Mouse (Mus musculus): ENCODE measurements around the gene Ccdc116.
"Not testable (repeated sequence)": the region's sequence is repeated elsewhere in the genome, so short reads cannot be mapped to it uniquely, and the experiment has no call there.

The Ccdc116 gene

DNA sequence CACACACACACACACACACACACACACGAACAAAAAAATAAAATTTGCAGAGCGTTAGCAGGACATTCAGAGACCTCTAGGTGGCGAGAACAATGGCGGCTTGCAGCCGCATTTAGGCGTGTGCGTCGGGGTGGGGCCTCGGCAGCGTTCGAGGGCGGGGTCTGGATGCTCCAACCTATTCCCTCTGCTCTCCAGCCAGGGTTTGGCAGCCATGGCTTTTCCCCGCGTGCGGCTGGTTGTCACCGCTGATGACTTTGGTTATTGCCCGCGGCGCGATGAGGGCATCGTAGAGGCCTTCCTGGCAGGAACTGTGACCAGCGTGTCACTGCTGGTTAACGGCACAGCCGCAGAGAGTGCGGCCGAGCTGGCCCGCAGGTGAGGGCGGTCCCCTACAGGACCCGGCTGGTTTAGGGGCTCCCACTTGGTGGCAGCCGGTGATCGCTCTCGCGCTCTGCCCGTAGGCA lies at the start of gene Ccdc116:
Gene Ccdc116, minus strand, starts transcription at position 458 of the 464 bp plus-strand sequence.
- in situ Hi-C loops (cut with MboI, MseI): no loop called here

DNA sequence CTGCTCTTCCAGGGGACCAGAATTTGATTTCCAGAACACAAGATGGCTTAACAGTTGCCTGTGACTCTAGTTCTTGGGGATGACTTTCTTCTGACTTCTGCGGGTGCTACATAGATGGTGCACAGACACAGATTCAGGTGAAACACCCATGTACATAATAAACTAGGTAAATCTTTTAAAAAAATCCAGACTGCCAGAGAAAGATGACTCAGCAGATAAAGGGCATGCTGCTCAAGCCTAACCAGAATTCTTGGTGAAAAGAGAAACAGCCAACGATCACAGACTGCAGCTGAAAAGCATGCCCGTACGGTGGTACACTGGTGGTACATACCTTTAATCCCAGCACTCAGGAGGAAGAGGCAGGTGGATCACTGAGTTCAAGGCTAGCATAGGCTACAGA lies 46.8 kb upstream of the Ccdc116 start:
- in situ Hi-C loops (cut with MboI, MseI): no loop called here

DNA sequence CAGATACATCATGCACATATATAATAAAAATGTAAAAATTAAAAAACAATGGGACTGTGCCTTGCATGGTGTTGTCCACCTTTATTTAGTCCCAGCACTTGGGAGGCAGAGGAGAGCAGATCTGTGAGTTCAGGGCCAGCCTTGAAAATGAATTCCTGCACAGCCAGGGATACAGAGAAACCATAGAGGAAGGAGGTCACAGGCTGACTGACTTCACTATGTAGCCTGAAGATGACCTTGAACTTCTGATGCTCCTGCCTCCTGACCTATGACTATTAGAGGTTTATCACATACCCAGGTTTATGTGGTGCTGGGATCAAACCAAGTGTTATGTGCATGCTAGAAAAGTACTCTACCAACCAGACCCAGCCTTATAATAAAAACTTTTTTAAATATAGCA lies 38.4 kb upstream of the Ccdc116 start:
- in situ Hi-C loops (cut with MboI, MseI): no loop called here

DNA sequence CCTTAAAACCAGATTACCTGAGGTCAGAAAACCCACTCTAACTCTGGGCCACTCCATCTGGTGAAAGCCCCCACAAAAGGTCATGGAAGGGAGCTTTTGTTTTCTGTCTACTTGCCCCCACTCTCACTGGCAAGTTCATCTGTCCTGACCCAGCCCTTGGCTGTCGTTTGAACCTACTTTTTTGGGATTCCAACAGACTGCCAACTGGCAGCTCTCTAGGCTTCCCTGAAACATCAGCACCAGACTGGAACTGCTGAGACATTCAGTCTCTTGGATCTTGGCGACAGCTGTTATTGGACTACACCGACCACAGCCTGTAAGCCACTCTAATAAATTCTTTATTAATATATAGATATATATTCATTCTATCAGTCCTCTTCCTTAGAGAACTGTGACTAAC lies 36.0 kb upstream of the Ccdc116 start:
- in situ Hi-C loops (cut with MboI, MseI): no loop called here

DNA sequence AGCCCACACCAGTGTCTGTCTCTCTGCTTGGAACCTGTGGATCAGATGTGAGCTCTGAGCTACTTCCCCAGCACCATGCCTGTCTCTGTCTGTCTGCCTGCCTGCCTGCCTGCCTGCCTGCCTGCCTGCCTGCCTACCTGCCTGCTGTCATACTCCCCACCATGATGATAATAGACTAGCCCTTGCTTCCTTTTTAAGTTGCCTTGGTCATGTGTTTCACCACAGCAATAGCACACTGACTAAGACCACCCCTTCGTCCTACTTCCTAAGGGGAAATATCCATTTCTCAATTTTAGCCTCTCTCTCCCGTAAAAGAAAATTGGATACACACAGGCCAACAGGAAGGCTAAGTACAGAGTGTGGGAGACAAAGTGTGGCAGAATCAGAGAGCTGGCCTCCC lies 35.1 kb upstream of the Ccdc116 start:
- in situ Hi-C loops (cut with MboI, MseI): no loop called here

DNA sequence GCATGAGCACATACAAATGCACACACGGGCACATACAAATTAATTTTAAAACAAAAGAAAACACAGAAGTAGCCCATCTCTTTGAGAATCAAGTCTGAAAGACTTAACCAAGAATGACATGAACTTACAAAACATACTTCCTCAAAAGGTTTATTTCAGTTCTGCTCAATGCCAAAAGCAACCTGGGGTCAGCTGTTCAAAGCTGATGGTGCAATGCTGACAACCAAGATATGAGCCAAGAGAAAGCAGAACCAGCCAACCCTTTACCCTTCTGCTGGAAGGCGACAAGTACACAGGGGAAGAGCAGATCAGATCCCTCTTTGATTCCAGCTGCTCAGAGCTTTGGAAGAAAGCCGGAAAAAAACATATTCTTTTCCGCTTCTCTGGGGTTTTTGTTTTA lies 34.4 kb upstream of the Ccdc116 start:
- in situ Hi-C loops (cut with MboI, MseI): no loop called here

DNA sequence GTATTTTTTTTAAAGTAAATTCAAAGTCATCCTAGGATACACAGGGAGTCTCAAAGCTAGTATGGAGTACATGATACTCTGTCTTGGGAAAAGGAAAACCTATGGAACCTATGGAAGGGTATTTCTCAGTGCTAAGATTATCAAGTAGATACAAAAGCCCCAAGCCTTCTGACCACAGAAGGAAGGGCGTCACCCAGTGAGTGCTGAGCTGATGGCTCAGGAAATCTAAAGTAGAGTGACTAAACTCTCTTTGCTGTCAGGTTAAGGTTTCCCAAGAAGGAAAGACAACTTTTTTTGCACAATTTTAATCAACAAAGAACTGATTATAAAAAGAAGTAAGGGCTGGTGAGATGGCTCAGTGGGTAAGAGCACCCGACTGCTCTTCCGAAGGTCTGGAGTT lies 32.7 kb upstream of the Ccdc116 start:
- in situ Hi-C loops (cut with MboI, MseI): loop anchor here (5.0 kb wide), 1 partner anchor 42 kb away; no protein-coding TSS in a partner anchor

DNA sequence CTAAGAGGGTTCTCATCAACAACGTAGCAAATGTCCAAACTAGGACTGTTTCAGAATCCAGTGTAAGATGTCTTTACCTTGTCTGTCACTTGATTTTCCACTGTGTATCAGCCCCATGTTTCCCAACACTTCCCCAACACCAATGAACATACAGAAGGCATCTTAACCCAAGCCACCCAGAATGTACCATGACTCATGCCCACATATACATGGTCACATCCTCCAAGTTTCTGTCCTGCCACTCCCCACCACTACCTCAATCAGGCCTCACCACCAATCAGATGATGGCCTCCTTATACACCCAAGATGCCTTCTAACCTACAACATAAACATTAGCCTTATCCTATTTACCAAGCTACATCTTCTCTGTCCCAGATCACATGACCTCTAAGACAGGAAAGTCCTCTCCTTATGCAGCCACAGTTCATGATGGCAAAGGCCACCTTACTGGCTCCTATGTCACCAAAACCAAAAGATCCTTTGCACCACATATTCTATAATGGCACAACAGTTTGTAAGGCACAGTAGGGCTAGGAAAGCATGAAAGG lies 30.7 kb upstream of the Ccdc116 start:
- in situ Hi-C loops (cut with MboI, MseI): loop anchor here (5.0 kb wide), 1 partner anchor 40 kb away; no protein-coding TSS in a partner anchor

DNA sequence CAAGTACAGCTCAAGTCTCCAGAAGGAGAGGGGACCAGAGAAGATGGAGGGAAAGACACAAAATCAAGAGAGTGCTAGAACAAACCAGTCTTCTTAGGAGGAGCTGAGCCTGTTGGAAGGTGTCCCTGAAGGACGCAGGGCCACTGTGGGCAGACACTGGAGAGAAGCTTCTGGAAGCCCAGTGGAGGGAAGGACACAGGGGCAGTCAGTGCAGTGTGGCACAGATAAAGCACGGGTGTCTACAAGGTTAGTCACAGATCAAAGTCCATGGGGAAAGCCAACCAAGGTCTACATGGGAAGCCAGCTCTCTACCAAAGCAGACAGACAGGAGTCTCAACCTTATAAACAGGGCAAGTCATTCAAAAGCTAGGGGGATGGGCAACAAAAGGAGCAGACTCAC lies 28.7 kb upstream of the Ccdc116 start:
- in situ Hi-C loops (cut with MboI, MseI): loop anchor here (5.0 kb wide), 1 partner anchor 38 kb away; no protein-coding TSS in a partner anchor

DNA sequence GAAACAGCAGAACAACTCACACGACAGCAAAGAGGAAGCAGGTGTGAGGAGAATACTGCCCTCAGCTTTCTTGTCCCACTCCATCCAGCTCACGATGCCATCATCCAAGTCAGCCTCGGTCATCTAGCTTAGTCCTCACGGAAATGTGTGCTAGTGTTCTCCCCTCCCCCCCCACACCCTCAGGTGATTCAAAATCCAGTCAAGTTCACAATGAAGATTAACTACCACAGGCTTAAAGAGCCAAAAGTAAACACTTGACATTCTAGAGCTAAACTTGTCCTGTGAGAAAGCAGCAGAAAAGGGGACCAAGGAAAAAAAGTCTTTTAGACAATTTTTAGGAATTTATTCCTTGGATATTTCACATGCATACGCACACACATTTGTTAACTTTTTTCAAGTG lies 21.0 kb upstream of the Ccdc116 start:
- in situ Hi-C loops (cut with MboI, MseI): no loop called here

DNA sequence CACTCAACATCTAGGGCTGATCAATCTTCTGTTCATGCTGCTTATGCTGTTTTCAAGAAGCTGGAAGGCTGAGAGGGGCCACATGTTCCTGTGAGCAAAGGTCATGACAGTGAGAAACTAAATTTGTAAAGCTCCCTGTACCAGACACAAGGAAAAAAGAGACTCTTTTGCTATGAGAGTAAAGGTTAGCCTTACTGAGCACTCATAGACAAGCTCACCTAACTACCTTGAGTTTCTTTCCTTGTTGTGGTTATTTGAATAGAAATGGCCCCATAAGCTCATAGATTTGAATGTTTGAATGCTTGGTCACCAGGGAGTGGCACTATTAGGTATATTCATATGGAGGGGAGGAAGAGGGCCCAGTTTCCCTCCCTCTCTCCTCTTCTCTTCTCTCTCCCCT lies 20.1 kb upstream of the Ccdc116 start:
- in situ Hi-C loops (cut with MboI, MseI): no loop called here

DNA sequence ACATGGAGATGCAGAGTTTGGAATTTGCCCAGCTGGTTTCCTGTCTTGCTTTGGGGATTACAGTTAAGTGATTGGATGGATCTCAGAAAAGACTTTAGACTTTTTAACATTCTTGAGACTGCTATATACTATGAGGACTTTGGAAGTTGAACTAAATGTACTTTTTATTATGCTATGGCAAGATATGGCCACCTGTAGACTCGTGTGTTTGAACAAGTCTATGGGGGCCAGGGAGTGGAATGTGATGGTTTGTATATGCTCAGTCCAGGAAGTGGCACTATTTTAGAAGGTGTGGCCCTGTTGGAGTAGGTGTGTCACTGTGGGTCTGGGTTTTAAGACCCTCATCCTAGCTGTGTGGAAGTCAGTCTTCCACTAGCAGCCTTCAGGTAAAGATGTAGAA lies 18.4 kb upstream of the Ccdc116 start:
- in situ Hi-C loops (cut with MboI, MseI): not testable (repeated sequence)

DNA sequence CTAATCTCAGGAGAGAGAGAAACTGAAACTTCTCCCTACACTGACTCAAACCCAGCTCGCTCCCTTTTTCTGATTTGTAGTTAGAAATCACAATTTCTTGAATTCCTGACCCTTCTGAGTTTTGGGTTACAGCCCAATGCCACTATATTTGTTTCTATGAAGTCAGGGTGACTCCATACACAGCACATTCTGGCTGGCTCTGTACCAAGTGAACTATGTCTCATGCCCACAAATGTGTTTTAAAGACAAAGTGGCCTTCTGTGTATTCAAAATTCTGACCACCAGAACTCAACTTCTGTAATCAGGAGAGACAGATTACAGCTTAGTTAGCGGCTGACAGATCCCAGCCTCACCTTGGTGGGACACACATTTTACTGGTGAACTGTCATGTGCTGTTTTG lies 7.3 kb upstream of the Ccdc116 start:
- in situ Hi-C loops (cut with MboI, MseI): no loop called here

DNA sequence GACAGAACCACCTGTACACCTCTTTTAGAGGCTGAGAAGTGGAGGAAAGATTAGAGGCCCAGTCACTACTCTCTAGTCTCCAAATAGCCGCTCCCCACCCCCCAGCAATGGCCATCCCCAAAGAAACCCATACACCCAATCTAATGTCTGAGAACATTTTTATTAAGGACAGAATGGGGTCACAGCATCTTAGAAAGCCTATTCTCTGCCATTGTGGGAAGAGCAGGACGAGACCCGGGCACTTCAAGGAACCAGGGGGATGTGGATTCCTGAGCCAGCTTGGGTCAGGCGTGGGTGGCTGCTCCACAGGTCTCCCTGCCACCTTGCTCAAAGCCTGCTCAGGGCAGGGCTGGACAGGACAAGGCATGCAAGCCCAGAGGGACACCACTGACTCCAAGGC lies 4.8 kb upstream of the Ccdc116 start:
- in situ Hi-C loops (cut with MboI, MseI): no loop called here

DNA sequence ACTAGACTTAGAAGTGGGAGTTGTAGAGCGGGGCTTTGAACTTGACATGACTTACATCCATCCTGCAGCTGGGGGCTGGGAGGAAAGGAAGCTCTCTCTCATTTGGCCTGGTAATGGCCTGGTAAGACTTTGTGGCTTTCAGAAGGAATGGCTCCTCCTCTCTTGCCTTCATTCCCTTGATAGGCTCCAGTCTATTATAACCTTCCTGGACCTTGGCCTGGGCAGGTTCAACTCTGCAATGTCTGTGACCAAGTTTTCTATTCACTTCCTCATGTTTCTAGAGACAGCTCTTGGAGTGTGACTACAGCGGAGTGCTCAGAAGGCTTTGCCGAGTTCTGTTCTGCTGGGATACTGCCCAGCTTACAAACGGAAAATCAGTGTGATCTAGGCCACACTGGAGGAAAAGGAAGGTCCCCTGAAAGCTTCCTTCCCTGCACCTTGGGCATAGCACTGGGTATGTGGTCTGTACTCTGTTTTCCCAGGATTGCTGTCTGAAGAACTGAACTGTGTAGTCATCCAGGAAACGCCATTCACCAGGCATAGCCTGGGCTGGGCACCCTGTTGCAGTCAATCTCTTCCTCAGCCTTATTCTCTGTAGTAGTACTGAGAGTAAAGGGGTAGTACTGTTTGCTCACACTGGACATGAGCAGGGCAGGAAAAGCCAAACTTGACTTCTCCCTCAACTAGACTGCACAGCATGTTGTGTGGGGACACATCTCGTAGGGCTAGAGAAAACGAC lies 3.7 kb upstream of the Ccdc116 start:
- in situ Hi-C loops (cut with MboI, MseI): no loop called here

DNA sequence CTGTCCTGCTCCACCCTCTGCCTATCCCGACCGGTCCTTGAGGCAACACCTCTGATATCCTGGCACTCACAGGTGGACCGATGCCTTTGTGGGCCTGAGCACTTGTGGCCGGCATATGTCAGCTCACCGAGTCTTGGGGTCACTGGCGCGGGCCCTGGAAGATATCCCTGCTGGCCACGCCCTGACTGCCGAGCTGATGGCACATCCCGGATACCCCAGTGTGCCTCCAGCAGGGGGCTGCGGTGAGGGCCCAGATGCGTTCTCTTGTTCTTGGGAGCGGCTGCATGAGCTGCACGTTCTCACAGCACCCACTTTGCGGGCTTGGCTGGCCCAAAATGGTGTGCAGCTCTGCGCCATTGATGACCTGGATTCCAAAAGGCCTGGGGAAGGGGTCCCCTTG lies 1.1 kb upstream of the Ccdc116 start:
- in situ Hi-C loops (cut with MboI, MseI): no loop called here

DNA sequence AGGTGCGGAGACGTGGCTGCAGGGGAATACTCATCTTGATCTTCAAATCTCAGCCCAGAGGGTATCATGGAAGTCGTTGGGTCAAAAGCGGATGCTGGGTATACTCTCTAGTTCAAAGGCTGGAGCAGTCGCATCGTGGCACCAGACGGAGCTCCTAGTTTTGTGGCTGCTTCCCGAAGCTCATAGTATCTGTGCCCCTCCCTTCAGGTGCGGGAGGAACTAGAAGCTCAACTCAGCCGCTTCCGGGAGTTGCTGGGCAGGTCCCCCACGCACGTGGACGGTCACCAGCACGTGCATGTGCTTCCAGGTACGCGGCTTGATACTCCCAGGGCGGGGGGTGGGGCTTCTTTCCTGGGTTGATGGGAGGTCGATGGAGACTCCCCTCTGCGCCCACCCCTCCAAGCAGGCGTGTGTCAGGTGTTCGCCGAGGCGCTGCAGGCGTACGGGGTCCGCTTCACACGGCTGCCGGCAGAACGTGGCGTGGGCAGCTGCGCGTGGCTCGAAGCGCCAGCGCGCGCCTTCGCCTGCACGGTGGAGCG lies 431 bp upstream of the Ccdc116 start:
- in situ Hi-C loops (cut with MboI, MseI): no loop called here

DNA sequence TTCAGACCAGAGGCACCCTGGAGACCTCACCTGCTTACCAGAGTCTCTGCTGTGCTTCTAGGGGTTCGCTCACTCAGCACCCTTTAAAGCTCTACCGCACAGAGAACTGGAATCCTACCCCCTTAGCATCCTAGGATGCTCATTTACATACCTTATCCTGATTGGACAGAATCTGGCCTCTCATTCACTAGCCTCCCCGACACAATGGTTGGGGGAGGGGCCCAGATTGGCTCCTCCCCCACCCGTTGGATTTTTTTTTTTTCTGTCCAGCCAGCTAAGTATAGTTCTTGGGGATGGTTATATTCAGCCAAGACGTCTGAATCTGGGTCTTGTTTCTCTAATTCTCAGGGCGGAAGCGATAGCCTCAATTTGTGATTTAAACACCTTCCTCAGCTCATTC lies 2.7 kb downstream of the Ccdc116 start, which contains the start of gene Ydjc:
Gene Ydjc, plus strand, starts transcription at position 283 of the 400 bp plus-strand sequence.
- in situ Hi-C loops (cut with MboI, MseI): no loop called here

DNA sequence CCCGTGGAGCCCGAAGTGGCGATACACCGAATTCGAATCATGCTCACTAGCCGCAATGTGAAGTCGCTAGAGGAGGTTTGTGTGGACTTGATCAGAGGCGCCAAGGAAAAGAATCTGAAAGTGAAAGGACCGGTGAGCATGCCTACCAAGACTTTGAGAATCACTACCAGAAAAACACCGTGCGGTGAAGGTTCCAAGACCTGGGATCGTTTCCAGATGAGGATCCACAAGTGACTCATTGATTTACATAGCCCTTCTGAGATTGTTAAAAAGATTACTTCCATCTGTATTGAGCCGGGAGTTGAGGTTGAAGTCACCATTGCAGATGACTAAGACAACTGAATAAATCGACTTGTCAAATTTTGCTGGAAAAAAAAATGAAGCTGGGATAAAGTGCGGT lies 9.7 kb downstream of the Ccdc116 start:
- in situ Hi-C loops (cut with MboI, MseI): loop anchor here (5.0 kb wide), 2 partner anchors 40 to 130 kb away; no protein-coding TSS in a partner anchor

DNA sequence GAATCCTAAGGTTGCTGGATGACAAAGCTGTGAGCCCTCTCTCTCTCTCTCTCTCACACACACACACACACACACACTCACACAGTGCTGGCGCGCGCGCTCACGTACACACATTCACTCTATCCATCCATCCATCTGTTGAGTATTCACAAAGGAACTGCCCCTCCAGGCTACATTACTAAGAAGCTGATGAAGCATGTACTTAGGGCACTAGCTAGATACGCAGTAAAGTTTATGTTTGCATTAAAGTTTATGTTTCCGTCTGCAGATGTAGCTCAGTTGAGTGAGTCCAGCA lies 14.2 kb downstream of the Ccdc116 start:
- in situ Hi-C loops (cut with MboI, MseI): no loop called here

DNA sequence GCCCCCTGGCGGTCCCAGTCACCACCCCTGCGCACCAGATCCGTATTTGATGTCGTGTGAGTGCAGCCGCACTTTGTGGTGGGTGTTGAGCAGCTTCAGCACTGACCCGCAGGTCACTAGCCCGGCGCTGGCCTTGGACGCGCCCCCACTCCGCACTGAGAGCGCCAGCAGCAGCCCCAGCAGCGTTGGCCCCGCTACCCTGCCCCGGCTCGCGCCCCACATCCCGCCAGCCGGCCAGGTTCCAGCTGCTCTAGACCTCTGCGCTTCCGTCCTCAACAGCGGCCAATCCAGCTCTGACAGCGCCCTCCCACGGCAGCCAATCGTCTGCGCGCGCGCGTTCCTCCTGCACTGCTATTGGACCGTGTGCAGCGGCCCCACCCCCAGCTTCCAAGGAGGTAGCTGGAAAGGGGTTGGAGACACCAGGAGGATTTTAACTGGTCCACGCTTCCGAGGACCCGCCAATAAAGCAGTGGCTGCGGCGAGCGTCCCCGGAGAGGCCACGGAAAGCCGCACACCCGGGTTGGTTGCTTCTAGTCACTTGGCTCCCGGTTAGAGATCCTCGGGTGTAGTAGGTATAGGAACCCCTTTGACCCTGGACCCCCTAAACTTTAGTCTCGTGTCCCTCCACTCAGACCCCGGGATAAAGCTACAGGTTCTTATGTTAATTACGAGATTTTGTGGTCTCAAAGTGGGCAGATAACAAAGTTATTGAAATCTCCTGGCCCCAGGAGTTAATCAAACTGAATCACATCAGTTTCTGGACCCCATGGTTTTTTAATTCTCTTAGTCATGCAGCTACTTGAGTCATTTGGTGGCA lies 14.7 kb downstream of the Ccdc116 start, which contains the start of gene Sdf2l1:
Gene Sdf2l1, minus strand, starts transcription at position 295 of the 817 bp plus-strand sequence.
- in situ Hi-C loops (cut with MboI, MseI): no loop called here

Measured in T-helper 1 cell (primary cell).